Mouse (Mus musculus) frontal cortex, adult 2 months (tissue): ENCODE measurements around the gene Nptn. TPM values are rescaled to one million over a fixed set of nuclear protein-coding genes. Genes with fewer than 3 reads are reported as not detected.

Experiments
- DNase-seq, 2 experiments: peaks; one replicate each; pipeline ENCODE4 v3.0.0; 2022; ENCODE audit warnings: low spot score in 1 of 2; ENCODE audit errors: extremely low spot score in 1 of 2
- polyA plus RNA-seq: library from polyadenylated mRNA; depleted of rRNA; stranded (reverse); fragments of >200 nt; gene quantifications from 2 replicates; pipeline ENCODE4 v1.2.3, GENCODE M21; 2012; rRNA removed

Gene Nptn
- polyA plus RNA-seq, 1 experiment: 986 TPM

GRCm38 (mm10) chr9:58675371-58675770, 93.3 kb downstream of the Nptn start:
- no peak for DNase-seq

- no peak for DNase-seq
Observed at GRCm38 (mm10) chr9:58681411-58681810, 99.4 kb downstream of the Nptn start.

- DNase-seq: peak in 1 of 2 experiments; percentile 46
Observed at GRCm38 (mm10) chr9:58682106-58682505, 100.1 kb downstream of the Nptn start.

- DNase-seq: no peak
Observed at GRCm38 (mm10) chr9:58683372-58683771, 101.3 kb downstream of the Nptn start.

DNA sequence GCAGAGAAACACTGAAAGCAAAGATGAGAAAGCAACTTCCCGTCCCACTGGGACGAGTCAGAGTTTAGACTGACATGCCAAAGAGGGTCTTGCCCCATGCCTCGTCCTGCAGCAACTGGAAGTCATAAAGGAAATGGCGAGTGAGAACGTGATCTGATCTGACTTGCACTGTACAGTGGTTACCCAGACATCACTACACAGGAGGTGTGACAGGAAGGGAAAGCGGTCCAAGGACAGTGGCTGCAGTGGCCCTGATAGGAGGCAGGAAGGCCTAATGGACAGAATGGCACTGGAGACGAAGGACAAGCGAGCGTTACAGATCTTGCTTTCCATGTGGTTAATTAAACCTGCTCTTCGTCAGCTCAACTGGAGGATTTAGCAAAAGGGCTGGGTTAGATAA, 103.2 kb downstream of the Nptn start:
- DNase-seq: no peak

DNA sequence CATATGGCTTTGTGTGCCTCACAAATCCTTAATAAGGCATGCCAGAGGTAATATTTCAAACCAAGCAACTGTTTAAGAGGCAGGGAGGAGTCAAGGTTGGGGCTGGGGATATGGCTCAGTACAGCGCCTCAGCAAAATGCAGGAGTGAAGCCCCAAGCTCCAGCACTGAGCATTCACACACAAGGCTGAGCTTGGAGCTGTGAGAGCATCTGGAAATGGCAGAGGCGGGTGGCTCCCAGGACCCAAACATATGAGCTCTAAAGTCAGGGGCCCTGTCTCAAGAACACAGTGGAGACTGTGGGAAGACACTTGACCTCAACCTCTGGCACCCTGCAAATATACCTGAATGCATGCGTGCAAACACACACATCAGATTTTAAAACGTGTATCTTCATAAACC, 106.0 kb downstream of the Nptn start:
- no peak for DNase-seq

- no peak for DNase-seq
Observed at GRCm38 (mm10) chr9:58690701-58691100, 108.7 kb downstream of the Nptn start.

DNA sequence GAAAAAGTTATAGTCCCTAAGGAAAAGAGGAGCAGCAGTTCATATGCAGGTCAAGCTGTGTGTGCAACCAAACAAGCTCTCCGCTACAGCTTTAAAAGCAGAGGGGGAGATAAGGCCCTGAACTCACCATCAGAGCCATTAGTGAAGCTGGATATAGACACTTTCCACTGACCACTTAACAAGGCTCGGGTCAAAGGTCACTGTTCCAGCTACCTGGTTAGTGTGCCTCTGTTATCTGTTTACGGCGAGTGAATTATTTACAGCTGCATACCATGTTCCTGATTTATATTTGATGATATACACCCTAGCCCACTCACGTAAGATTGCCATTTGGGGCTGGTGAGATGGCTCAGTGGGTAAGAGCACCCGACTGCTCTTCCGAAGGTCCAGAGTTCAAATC, 109.4 kb downstream of the Nptn start:
- no peak for DNase-seq

GRCm38 (mm10) chr9:58698486-58698885, 116.4 kb downstream of the Nptn start:
- no peak for DNase-seq

DNA sequence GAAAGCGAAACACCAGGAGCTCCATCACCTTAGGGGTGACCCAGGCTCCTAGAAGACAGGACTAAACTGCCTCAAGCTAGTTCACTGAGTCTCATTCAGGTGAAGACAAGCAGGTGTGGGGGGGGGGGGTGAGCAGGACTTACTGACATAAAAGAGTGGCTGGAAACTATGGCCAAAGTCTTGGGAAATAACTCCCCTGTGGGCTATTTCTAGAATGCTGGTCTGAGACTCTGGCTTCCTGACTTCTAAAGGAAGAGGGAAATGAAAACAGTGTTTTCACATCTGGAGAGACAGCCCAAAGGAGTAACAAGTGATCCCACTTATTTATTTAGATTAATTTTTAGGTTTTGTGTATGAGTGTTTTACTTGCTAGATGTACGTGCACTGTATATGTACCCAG, 119.7 kb downstream of the Nptn start:
- no peak for DNase-seq

DNA sequence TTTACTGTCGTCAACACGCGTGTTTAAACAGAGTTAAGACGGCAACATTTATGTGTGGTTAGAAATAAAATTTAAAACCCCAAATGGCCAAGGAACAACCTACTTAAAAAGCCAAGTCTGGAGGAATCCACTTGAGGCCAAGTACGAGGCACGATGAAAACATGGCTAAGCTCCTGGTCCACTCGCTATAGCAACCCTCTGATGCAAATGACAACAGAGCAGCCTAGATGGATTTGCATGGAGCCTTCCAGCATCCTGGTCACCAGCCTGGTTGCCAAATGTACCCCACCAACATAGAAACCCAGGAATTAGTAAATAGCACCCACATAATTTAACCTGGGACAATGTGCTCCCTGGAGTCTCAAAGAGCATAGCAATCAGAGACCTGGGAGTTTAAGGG, 121.7 kb downstream of the Nptn start:
- no peak for DNase-seq

GRCm38 (mm10) chr9:58706024-58706423, 124.0 kb downstream of the Nptn start:
- DNase-seq: no peak

Other genes starting within 250 kb of the Nptn start
- gene Tbc1d21, start 211.8 kb upstream of the Nptn start, polyA plus RNA-seq: not detected in 2 replicates
- gene Insyn1, start 93.6 kb upstream of the Nptn start, polyA plus RNA-seq: 158 and 162 TPM in 2 replicates
- 15.8 and 16.2 TPM in 2 replicates for gene Cd276, start 26.8 kb upstream of the Nptn start, polyA plus RNA-seq
- gene Rec114, start 161.7 kb downstream of the Nptn start, polyA plus RNA-seq: 2.0 and 2.1 TPM in 2 replicates
- gene Hcn4, start 241.2 kb downstream of the Nptn start, polyA plus RNA-seq: 5.8 and 6.2 TPM in 2 replicates